In genomic region chr7:131966023-131966915, GRCm38 (mm10) we compare ENCODE assay signal across 9 mouse cellular contexts. TPM values are rescaled to one million over a fixed set of nuclear protein-coding genes. Genes with fewer than 3 reads are reported as not detected.
DNase-seq lines count a peak whose midpoint lies in the region; ATAC-seq and TF ChIP-seq lines count a peak whose summit lies in the region.
"Had no signal": no experiment of that assay in that cellular context is flagged by ENCODE, and none has a peak within 500 bp of the region (broad histone marks: within the 10 kb centered on the region; RNA-seq: fewer than 3 reads in every experiment).

TSS of gene Gpr26 (plus strand) at chr7:131966460.

- H3K36me3 ChIP-seq in heart, embryonic 12.5 days = no peaks in the 10 kb centered on the region
- no peaks in the 10 kb centered on the region for H3K36me3 ChIP-seq in embryonic facial prominence, embryonic 14.5 days (ENCODE audit: control insufficient read depth, insufficient read depth, low read length)
- H3K36me3 ChIP-seq in midbrain, embryonic 16.5 days (ENCODE audit: control insufficient read depth, insufficient read depth, low read length) = no peaks in the 10 kb centered on the region

- H3K9me3 ChIP-seq in heart, embryonic 12.5 days (replicated peaks) = no peaks in the 10 kb centered on the region
- H3K9me3 ChIP-seq in embryonic facial prominence, embryonic 14.5 days (ENCODE audit: control insufficient read depth, low read length) = no peaks in the 10 kb centered on the region
- no peaks in the 10 kb centered on the region for H3K9me3 ChIP-seq in midbrain, embryonic 16.5 days (replicated peaks; ENCODE audit: control insufficient read depth, low read length, poor library complexity, severe bottlenecking)

- H3K4me2 ChIP-seq in heart, embryonic 12.5 days = peak within 1 kb of the TSS; percentile 4; the same call in 1 of the 2 replicates
- peak within 1 kb of the TSS; percentile 48 for H3K4me2 ChIP-seq in embryonic facial prominence, embryonic 14.5 days (ENCODE audit: low read depth, low read length)
- H3K4me2 ChIP-seq in midbrain, embryonic 16.5 days (ENCODE audit: low read length) = peak within 1 kb of the TSS; percentile 77

- peaks cover 60% of the 10 kb centered on the region for H3K27me3 ChIP-seq in heart, embryonic 12.5 days (replicated peaks)
- H3K27me3 ChIP-seq in embryonic facial prominence, embryonic 14.5 days (replicated peaks; ENCODE audit: control insufficient read depth, insufficient read depth, low read length) = peaks cover 57% of the 10 kb centered on the region
- peaks cover 3% of the 10 kb centered on the region; the same call in 1 of the 2 replicates for H3K27me3 ChIP-seq in midbrain, embryonic 16.5 days (ENCODE audit: control insufficient read depth, insufficient read depth, low read depth, low read length)

- no peak within 1 kb of the TSS for H3K27ac ChIP-seq in heart, embryonic 12.5 days (ENCODE audit: poor library complexity, severe bottlenecking)
- no peak within 1 kb of the TSS for H3K27ac ChIP-seq in embryonic facial prominence, embryonic 14.5 days (replicated peaks; ENCODE audit: low read depth, low read length)
- H3K27ac ChIP-seq in midbrain, embryonic 16.5 days (ENCODE audit: low read length) = peak within 1 kb of the TSS; percentile 91

- 0 out of 2 replicates have a peak, but pooled peaks cover 9% of the 10 kb centered on the region for H3K4me1 ChIP-seq in heart, embryonic 12.5 days (replicated peaks)
- H3K4me1 ChIP-seq in embryonic facial prominence, embryonic 14.5 days (ENCODE audit: control insufficient read depth, insufficient read depth, low read length) = no peaks in the 10 kb centered on the region
- H3K4me1 ChIP-seq in midbrain, embryonic 16.5 days (ENCODE audit: control insufficient read depth, insufficient read depth, low read length) = peaks cover 28% of the 10 kb centered on the region
- H3K4me1 ChIP-seq in lung, adult 2 months (ENCODE audit: control insufficient read depth, insufficient read depth, low read length) = no peaks in the 10 kb centered on the region

- DNase-seq in heart, adult 9 months (ENCODE audit: low spot score in 2 of 2) = no peak
- DNase-seq in embryonic facial prominence, embryonic 14.5 days (ENCODE audit: low spot score) = no peak
- DNase-seq in layer of hippocampus, adult 8-10 months (ENCODE audit: low spot score in 2 of 2) = peak; percentile 33 to 51
- no peak for DNase-seq in lung, adult 2 months
- DNase-seq in adrenal gland, adult (ENCODE audit: inconsistent age in 2 of 2, low spot score in 1 of 2) = no peak
- no peak for DNase-seq in ovary, postnatal 14 days (ENCODE audit: low spot score)

- no peak for TF ChIP-seq CTCF in lung, adult 2 months (IDR thresholded peaks at IDR 0.05; ENCODE audit: insufficient read depth, low read length)

- TF ChIP-seq POLR2A in lung, adult 2 months (IDR thresholded peaks at IDR 0.05; ENCODE audit: borderline replicate concordance, extremely low read depth, low read depth, low read length) = no peak

- H3K9ac ChIP-seq in heart, embryonic 12.5 days = no peak within 1 kb of the TSS
- no peak within 1 kb of the TSS for H3K9ac ChIP-seq in embryonic facial prominence, embryonic 14.5 days (ENCODE audit: low read depth, low read length)
- peak within 1 kb of the TSS; percentile 90 for H3K9ac ChIP-seq in midbrain, embryonic 16.5 days (ENCODE audit: low read depth, low read length)

- 0 out of 2 replicates have a peak within 1 kb of the TSS, but pooled peaks have one; percentile 1 for H3K4me3 ChIP-seq in heart, embryonic 12.5 days
- peak within 1 kb of the TSS; percentile 27 for H3K4me3 ChIP-seq in embryonic facial prominence, embryonic 14.5 days (ENCODE audit: low read depth, low read length)
- H3K4me3 ChIP-seq in midbrain, embryonic 16.5 days (ENCODE audit: low read depth, low read length) = peak within 1 kb of the TSS; percentile 72
- H3K4me3 ChIP-seq in lung, adult 2 months (replicated peaks; ENCODE audit: extremely low read depth, low read depth, low read length) = no peak within 1 kb of the TSS

- no peak; the same call in 1 of the 2 replicates for ATAC-seq in heart, embryonic 12.5 days (ENCODE audit: insufficient number of reproducible peaks, low FRiP score)
- ATAC-seq in embryonic facial prominence, embryonic 14.5 days (ENCODE audit: low read depth) = peak; percentile 22; the same call in 1 of the 2 replicates
- peak; percentile 87 for ATAC-seq in midbrain, embryonic 16.5 days

- WGBS in heart, embryonic 12.5 days = 4% methylated on average over 32 of the region's 32 CpGs
- WGBS in embryonic facial prominence, embryonic 14.5 days = 2% methylated on average over 16 of the region's 32 CpGs
- under 1% methylated on average over 32 of the region's 32 CpGs for WGBS in midbrain, embryonic 16.5 days
- WGBS in lung, adult 2 months = 4% methylated on average over 32 of the region's 32 CpGs

RNA-seq across cellular contexts. Expression of gene Gpr26, which starts in this region (rescaled TPM):
- polyA plus RNA-seq in heart, embryonic 12.5 days (2016; fragmentation: Nextera tagmentation; extraction: Ambion mirVana) = not detected in 2 replicates
- 0.04 and 0.08 TPM in 2 replicates for polyA plus RNA-seq in embryonic facial prominence, embryonic 14.5 days (2014; fragmentation: Nextera tagmentation; extraction: Ambion mirVana)
- 10 to 100 TPM; 55.4 to 68.6 (median 60.9) TPM for total RNA-seq in layer of hippocampus, adult 8-10 months (2022)
- 3.0 and 3.4 TPM in 2 replicates for polyA plus RNA-seq in midbrain, embryonic 16.5 days (2015; fragmentation: Nextera tagmentation; extraction: Ambion mirVana)
- polyA plus RNA-seq in lung, adult 2 months (2012; rRNA removed) = not detected in 2 replicates
- polyA plus RNA-seq: C2C12 had no signal

Comparison
In these comparisons a context has a peak if more than half of its experiments do, and no peak if none do; other contexts are left out.
1. Peak in ATAC-seq, H3K4me3 ChIP-seq and H3K4me2 ChIP-seq in embryonic facial prominence, embryonic 14.5 days; RNA of the gene not detected or under 1 TPM.
2. H3K4me2 ChIP-seq: peak in every context shown above with its lines; median percentile 77 in midbrain, embryonic 16.5 days; 48 in embryonic facial prominence, embryonic 14.5 days; 4 in heart, embryonic 12.5 days.
3. DNase-seq: peak in layer of hippocampus, adult 8-10 months (2 of 2); none in heart, adult 9 months (0 of 2), embryonic facial prominence, embryonic 14.5 days (single experiment), lung, adult 2 months (single experiment), adrenal gland, adult (0 of 2) and ovary, postnatal 14 days (single experiment).